ENCODE assay signal across 8 mouse cellular contexts in the genomic region with DNA sequence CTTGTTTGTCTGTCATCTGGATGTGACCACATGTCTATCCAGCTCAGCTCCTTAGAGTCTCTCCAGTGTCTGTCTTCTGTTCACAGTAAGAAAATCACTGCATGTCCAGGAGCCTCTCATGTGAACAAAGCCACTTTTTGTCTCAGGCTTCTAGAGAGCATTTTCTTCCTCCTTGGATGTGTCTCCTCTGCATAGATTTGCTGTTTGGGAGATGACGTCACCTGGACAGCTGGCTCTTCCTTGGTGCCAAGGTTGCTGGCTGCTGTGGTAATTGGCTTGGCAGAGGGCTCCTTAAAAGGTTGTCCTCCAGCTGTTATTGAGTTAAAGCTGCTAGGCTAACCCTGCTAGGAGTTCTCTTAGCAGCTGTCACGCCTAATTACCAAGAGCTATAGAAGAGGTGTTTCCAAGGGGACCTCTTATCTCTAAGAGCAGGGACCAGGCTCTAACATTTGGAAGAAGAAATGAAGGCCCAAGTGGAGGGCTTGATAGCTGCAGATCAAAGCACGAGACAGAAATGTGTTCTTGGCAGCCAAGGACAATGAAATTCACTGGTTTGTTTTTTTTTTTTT. TPM values are rescaled to one million over a fixed set of nuclear protein-coding genes. Genes with fewer than 3 reads are reported as not detected.
DNase-seq lines count a peak whose midpoint lies in the region; ATAC-seq and TF ChIP-seq lines count a peak whose summit lies in the region.

No protein-coding gene starts in this region.

- H3K4me1 ChIP-seq in forebrain, embryonic 13.5 days = peaks cover 10% of the 10 kb centered on the region
- peaks cover 40% of the 10 kb centered on the region for H3K4me1 ChIP-seq in heart, postnatal 0 days (ENCODE audit: control insufficient read depth, insufficient read depth)
- 0 out of 2 replicates have a peak, but pooled peaks cover 3% of the 10 kb centered on the region for H3K4me1 ChIP-seq in stomach, embryonic 14.5 days (ENCODE audit: control insufficient read depth, insufficient read depth, low read length)

- no peak overlapping the region for H3K9ac ChIP-seq in forebrain, embryonic 13.5 days
- H3K9ac ChIP-seq in heart, postnatal 0 days (replicated peaks; ENCODE audit: low read depth, low read length) = no peak overlapping the region
- H3K9ac ChIP-seq in stomach, embryonic 14.5 days (replicated peaks; ENCODE audit: low read depth, low read length) = no peak overlapping the region

- no peak overlapping the region for H3K4me3 ChIP-seq in C2C12 (ENCODE audit: insufficient read depth, poor library complexity, severe bottlenecking)
- H3K4me3 ChIP-seq in forebrain, embryonic 13.5 days = no peak overlapping the region
- no peak overlapping the region for H3K4me3 ChIP-seq in heart, postnatal 0 days (ENCODE audit: low read depth, low read length)
- no peak overlapping the region for H3K4me3 ChIP-seq in left cerebral cortex, adult 2 months
- H3K4me3 ChIP-seq in stomach, embryonic 14.5 days (ENCODE audit: low read depth, low read length) = no peak overlapping the region

- no peak for TF ChIP-seq CTCF in C2C12 (IDR thresholded peaks at IDR 0.05; ENCODE audit: control insufficient read depth, insufficient read depth, insufficient read length)
- TF ChIP-seq CTCF in heart, postnatal 0 days (IDR thresholded peaks at IDR 0.05; ENCODE audit: low read depth) = no peak
- no peak for TF ChIP-seq CTCF in left cerebral cortex, adult 2 months (IDR thresholded peaks at IDR 0.05)

- 36% methylated on average over 3 of the region's 3 CpGs for WGBS in forebrain, embryonic 13.5 days
- 16% methylated on average over 3 of the region's 3 CpGs for WGBS in heart, postnatal 0 days
- WGBS in stomach, embryonic 14.5 days = 36% methylated on average over 3 of the region's 3 CpGs

- H3K36me3 ChIP-seq in C2C12 (ENCODE audit: control insufficient read depth, insufficient read depth) = no peaks in the 10 kb centered on the region
- H3K36me3 ChIP-seq in forebrain, embryonic 13.5 days (ENCODE audit: poor library complexity, severe bottlenecking) = no peaks in the 10 kb centered on the region
- no peaks in the 10 kb centered on the region for H3K36me3 ChIP-seq in heart, postnatal 0 days (replicated peaks; ENCODE audit: control insufficient read depth, insufficient read depth, low read length)
- H3K36me3 ChIP-seq in stomach, embryonic 14.5 days (ENCODE audit: control insufficient read depth, insufficient read depth, low read length) = no peaks in the 10 kb centered on the region

- peak; percentile 91 for DNase-seq in NIH3T3 (ENCODE audit: low read depth)
- peak; percentile 65 for DNase-seq in heart, postnatal 0 days (ENCODE audit: low spot score)
- peak; percentile 27 to 37 for DNase-seq in left cerebral cortex, adult 2 months (ENCODE audit: extremely low spot score in 1 of 2, low spot score in 2 of 2)
- DNase-seq in yolk sac, embryonic 10.5 days (ENCODE audit: low spot score) = no peak

- H3K4me2 ChIP-seq in forebrain, embryonic 13.5 days = no peak overlapping the region
- no peak overlapping the region for H3K4me2 ChIP-seq in heart, postnatal 0 days (ENCODE audit: low read depth, low read length)
- H3K4me2 ChIP-seq in stomach, embryonic 14.5 days (replicated peaks; ENCODE audit: low read depth, low read length) = no peak overlapping the region

- no peaks in the 10 kb centered on the region for H3K79me2 ChIP-seq in C2C12 (ENCODE audit: control insufficient read depth, insufficient read depth)

- H3K79me3 ChIP-seq in C2C12 (ENCODE audit: low read depth) = no peaks in the 10 kb centered on the region

- no peaks in the 10 kb centered on the region for H3K27me3 ChIP-seq in C2C12 (ENCODE audit: control insufficient read depth, insufficient read depth, insufficient read length)
- no peaks in the 10 kb centered on the region for H3K27me3 ChIP-seq in forebrain, embryonic 13.5 days
- no peaks in the 10 kb centered on the region for H3K27me3 ChIP-seq in heart, postnatal 0 days (ENCODE audit: control insufficient read depth, insufficient read depth, low read length)
- H3K27me3 ChIP-seq in stomach, embryonic 14.5 days (ENCODE audit: control insufficient read depth, insufficient read depth, low read length) = no peaks in the 10 kb centered on the region

- TF ChIP-seq EP300 in heart, postnatal 0 days (IDR thresholded peaks at IDR 0.05; ENCODE audit: low read depth) = no peak

- H3K27ac ChIP-seq in forebrain, embryonic 13.5 days = peak overlapping the region; percentile 75
- peak overlapping the region; percentile 80 for H3K27ac ChIP-seq in heart, postnatal 0 days (ENCODE audit: low read depth)
- H3K27ac ChIP-seq in left cerebral cortex, adult 2 months = no peak overlapping the region
- H3K27ac ChIP-seq in stomach, embryonic 14.5 days (ENCODE audit: low read length) = no peak overlapping the region; the same call in 1 of the 2 replicates

- no peaks in the 10 kb centered on the region for H3K9me3 ChIP-seq in forebrain, embryonic 13.5 days (replicated peaks)
- no peaks in the 10 kb centered on the region for H3K9me3 ChIP-seq in heart, postnatal 0 days (replicated peaks; ENCODE audit: control insufficient read depth, low read length)
- no peaks in the 10 kb centered on the region for H3K9me3 ChIP-seq in stomach, embryonic 14.5 days (ENCODE audit: control insufficient read depth, low read depth, low read length)

- intact Hi-C loops in left cerebral cortex, adult 2 months (cut with DNase I) = no loop called here

- H3ac ChIP-seq in C2C12 (ENCODE audit: control insufficient read depth, insufficient read length, low read depth) = no peak overlapping the region

- ATAC-seq in forebrain, embryonic 13.5 days = peak; percentile 84
- peak; percentile 72 for ATAC-seq in heart, postnatal 0 days (ENCODE audit: insufficient read depth, low read depth)
- ATAC-seq in megakaryocyte-erythroid progenitor cell, adult 5-6 weeks (replicated peaks; ENCODE audit: low FRiP score, low TSS enrichment, poor library complexity, severe bottlenecking) = peak; percentile 98
- ATAC-seq in stomach, embryonic 14.5 days (ENCODE audit: insufficient number of reproducible peaks, insufficient read depth, low FRiP score, low read depth) = peak; percentile 51; the same call in 1 of the 2 replicates

TF ChIP-seq in C2C12, 6 proteins besides CTCF, POLR2A, EP300 and RAD21:
- TF ChIP-seq USF1 (IDR thresholded peaks at IDR 0.05; ENCODE audit: low read depth) = no peak
- peak; percentile 90 for TF ChIP-seq MYOD1 (IDR thresholded peaks at IDR 0.05; ENCODE audit: control insufficient read depth, insufficient read length, low read depth)

RNA-seq across cellular contexts. Expression of gene Kat2b, which starts 29.7 kb away (rescaled TPM):
- 2.4 TPM for polyA plus RNA-seq in C2C12 (2012; fragmentation: generic; extraction: Trizol)
- 7.0 and 7.5 TPM in 2 replicates for polyA plus RNA-seq in forebrain, embryonic 13.5 days (2015; fragmentation: Nextera tagmentation; extraction: Ambion mirVana)
- total RNA-seq in heart, postnatal 0 days (2014; rRNA removed; ENCODE audit: low replicate concordance) = 65.1 and 71.3 TPM in 2 replicates
- 11.0 and 12.1 TPM in 2 replicates for polyA plus RNA-seq in heart, postnatal 0 days (2015; fragmentation: Nextera tagmentation; extraction: Ambion mirVana)
- 10 to 100 TPM; 17.1 to 18.4 TPM for total RNA-seq in left cerebral cortex, adult 2 months (2021)
- 27.8 and 33.9 TPM in 2 replicates for total RNA-seq in megakaryocyte-erythroid progenitor cell, adult 5-6 weeks (2014; fragmentation: Nextera tagmentation)
- total RNA-seq in megakaryocyte-erythroid progenitor cell, adult 5-6 weeks (2017) = 24.5 and 53.7 TPM in 2 replicates
- 7.8 and 8.4 TPM in 2 replicates for polyA plus RNA-seq in stomach, embryonic 14.5 days (2014; fragmentation: Nextera tagmentation; extraction: Ambion mirVana)

RNA-seq across cellular contexts. Expression of gene Pp2d1, which starts 57.1 kb away (rescaled TPM):
- polyA plus RNA-seq in C2C12 (2012; fragmentation: generic; extraction: Trizol) = 0.04 TPM
- 0.39 and 0.47 TPM in 2 replicates for polyA plus RNA-seq in forebrain, embryonic 13.5 days (2015; fragmentation: Nextera tagmentation; extraction: Ambion mirVana)
- not detected in 2 replicates for total RNA-seq in heart, postnatal 0 days (2014; rRNA removed; ENCODE audit: low replicate concordance)
- 0.14 TPM in 1 of 2 replicates, not detected in the other for polyA plus RNA-seq in heart, postnatal 0 days (2015; fragmentation: Nextera tagmentation; extraction: Ambion mirVana)
- not detected for total RNA-seq in left cerebral cortex, adult 2 months (2021)
- 0.28 TPM in 1 of 2 replicates, not detected in the other for total RNA-seq in megakaryocyte-erythroid progenitor cell, adult 5-6 weeks (2014; fragmentation: Nextera tagmentation)
- total RNA-seq in megakaryocyte-erythroid progenitor cell, adult 5-6 weeks (2017) = 0.05 TPM in 1 of 2 replicates, not detected in the other
- polyA plus RNA-seq in stomach, embryonic 14.5 days (2014; fragmentation: Nextera tagmentation; extraction: Ambion mirVana) = 0.48 and 0.86 TPM in 2 replicates

Comparison
In these comparisons a context has a peak if more than half of its experiments do, and no peak if none do; other contexts are left out.
1. H3K27ac ChIP-seq: peak in forebrain, embryonic 13.5 days (single experiment) and heart, postnatal 0 days (single experiment); none in left cerebral cortex, adult 2 months (single experiment) and stomach, embryonic 14.5 days (single experiment).
2. Peak in every context shown above with its lines, with median percentiles within 50 percentile points of each other: ATAC-seq.